Mouse (Mus musculus) liver, embryonic 11.5 days (tissue): ENCODE results near the gene Cand1. TPM values are rescaled to one million over a fixed set of nuclear protein-coding genes. Genes with fewer than 3 reads are reported as not detected.
A peak's percentile ranks its signal among the peaks of the same experiment; 100 is the strongest.

Experiments used
- ATAC-seq: fragments of 200-750 bp; cut with Nextera tagmentation; replicated peaks from 2 replicates; pipeline ENCODE4 v1.8.0; 2017; ENCODE audit warnings: moderate number of reproducible peaks, mild to moderate bottlenecking, moderate TSS enrichment, moderate library complexity; ENCODE audit not compliant: low FRiP score
- DNase-seq: peaks from one replicate; pipeline ENCODE4 v3.0.0-alpha.2; 2017; ENCODE audit warnings: low spot score
- H3K27ac ChIP-seq: fragments of 300-500 bp; sonication (generic); 2 replicates; pipeline ENCODE4 v1.5.1; 2014; ENCODE audit warnings: mild to moderate bottlenecking, low read depth, low read length, control low read depth
- H3K27me3 ChIP-seq: fragments of 300-500 bp; sonication (generic); replicated peaks from 2 replicates; pipeline ENCODE4 v1.6.1; 2014; ENCODE audit warnings: low read length, mixed read lengths; ENCODE audit not compliant: control insufficient read depth, insufficient read depth
- H3K36me3 ChIP-seq: fragments of 300-500 bp; sonication (generic); 2 replicates; pipeline ENCODE4 v1.6.1; 2014; ENCODE audit warnings: mild to moderate bottlenecking, low read length, moderate library complexity, mixed read lengths; ENCODE audit not compliant: control insufficient read depth, insufficient read depth
- H3K4me1 ChIP-seq: fragments of 300-500 bp; sonication (generic); replicated peaks from 2 replicates; pipeline ENCODE4 v1.6.1; 2014; ENCODE audit warnings: low read length, mixed read lengths; ENCODE audit not compliant: control insufficient read depth, insufficient read depth
- H3K4me2 ChIP-seq: fragments of 300-500 bp; sonication (generic); 2 replicates; pipeline ENCODE4 v1.6.1; 2014; ENCODE audit warnings: mild to moderate bottlenecking, control low read depth, moderate library complexity
- H3K4me3 ChIP-seq: fragments of 300-500 bp; sonication (generic); 2 replicates; pipeline ENCODE4 v1.5.1; 2014; ENCODE audit warnings: low read depth, low read length, control low read depth
- H3K9ac ChIP-seq: fragments of 300-500 bp; sonication (generic); 2 replicates; pipeline ENCODE4 v1.6.1; 2014; ENCODE audit warnings: low read depth, low read length, control low read depth
- H3K9me3 ChIP-seq: fragments of 300-500 bp; sonication (generic); 2 replicates; pipeline ENCODE4 v1.6.1; 2016; ENCODE audit warnings: low read length, inconsistent platforms, mixed read lengths; ENCODE audit not compliant: control insufficient read depth
- WGBS: fragments of 180-500 bp; shearing (Covaris S2); extraction: QIAGEN DNeasy Blood & Tissue Kit; methylation state at CpG from one replicate; pipeline ENCODE4 v1.1.7; 2014; 5-methylcytosine and 5-hydroxymethylcytosine counted together
- polyA plus RNA-seq: library from polyadenylated mRNA; unstranded; fragments of >200 nt; fragmentation: Nextera tagmentation; extraction: Ambion mirVana; gene quantifications from 2 replicates; pipeline ENCODE4 v1.2.1, GENCODE M21; 2014

Gene Cand1
- polyA plus RNA-seq, 1 experiment from 2014 or later, result 53.7 TPM

- WGBS, result 70% methylated on average over 4 of the region's 4 CpGs
- Histone ChIP-seq H3K9me3 (no peaks in the 10 kb centered on the region), H3K9ac (no peak overlapping the region), H3K36me3 (no peaks in the 10 kb centered on the region), H3K4me1 (no peaks in the 10 kb centered on the region), H3K27ac (no peak overlapping the region), H3K27me3 (no peaks in the 10 kb centered on the region), H3K4me2 (no peak overlapping the region), H3K4me3 (no peak overlapping the region)
- ATAC-seq (no peak), DNase-seq (no peak)
Measured at GRCm38 (mm10) chr10:119257876-119258275, 18.0 kb upstream of the Cand1 start.

DNA sequence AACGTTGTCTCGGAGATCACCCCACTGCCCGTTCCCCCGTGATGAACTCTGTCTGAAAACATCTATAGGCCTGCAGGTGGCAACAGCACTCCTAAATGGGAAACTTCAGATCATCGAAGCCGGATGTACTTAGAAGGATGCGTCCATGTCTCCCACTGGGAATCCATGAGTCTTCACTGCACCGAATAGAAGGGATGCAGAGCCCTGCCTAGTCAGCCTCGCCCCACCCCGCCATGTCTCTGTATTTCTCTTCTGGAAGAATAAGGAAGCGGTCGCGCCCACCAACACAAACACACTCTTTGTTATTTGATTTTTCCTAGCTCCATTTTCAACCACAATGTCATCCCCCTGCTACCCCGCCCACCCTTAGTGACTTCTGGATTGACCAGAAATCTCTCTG lies 4.3 kb upstream of the Cand1 start:
- Histone ChIP-seq H3K27me3 (no peaks in the 10 kb centered on the region), H3K4me1 (0 out of 2 replicates have a peak, but pooled peaks cover 2% of the 10 kb centered on the region), H3K36me3 (no peaks in the 10 kb centered on the region), H3K9me3 (no peaks in the 10 kb centered on the region), H3K9ac (no peak overlapping the region), H3K27ac (no peak overlapping the region), H3K4me2 (no peak overlapping the region), H3K4me3 (no peak overlapping the region)
- WGBS, result 87% methylated on average over 14 of the region's 14 CpGs
- ATAC-seq, result no peak
- no peak for DNase-seq

GRCm38 (mm10) chr10:119240722-119241089 lies 851 bp upstream of the Cand1 start:
- H3K9ac ChIP-seq, result peak overlapping the region; percentile 91
- DNase-seq (no peak), ATAC-seq (no peak)
- H3K9me3 ChIP-seq, result no peaks in the 10 kb centered on the region
- 6% methylated on average over 9 of the region's 9 CpGs for WGBS
- H3K4me3 ChIP-seq, result peak overlapping the region; percentile 98
- H3K36me3 ChIP-seq, result peaks cover 5% of the 10 kb centered on the region
- H3K4me2 ChIP-seq, result peak overlapping the region; percentile 81
- no peaks in the 10 kb centered on the region for H3K27me3 ChIP-seq
- peaks cover 13% of the 10 kb centered on the region for H3K4me1 ChIP-seq
- H3K27ac ChIP-seq, result peak overlapping the region; percentile 82; the same call in 1 of the 2 replicates

GRCm38 (mm10) chr10:119239633-119239968 lies 254 bp downstream of the Cand1 start:
- H3K4me3 ChIP-seq, result peak overlapping the region; percentile 98
- peak overlapping the region; percentile 99 for H3K9ac ChIP-seq
- 0% methylated on average over 30 of the region's 37 CpGs for WGBS
- H3K27ac ChIP-seq, result peak overlapping the region; percentile 97
- H3K9me3 ChIP-seq, result no peaks in the 10 kb centered on the region
- peak overlapping the region; percentile 82 for H3K4me2 ChIP-seq
- ATAC-seq, result peak; percentile 40; the same call in 1 of the 2 replicates
- no peaks in the 10 kb centered on the region for H3K27me3 ChIP-seq
- no peak for DNase-seq
- peaks cover 7% of the 10 kb centered on the region for H3K36me3 ChIP-seq
- peaks cover 13% of the 10 kb centered on the region for H3K4me1 ChIP-seq

GRCm38 (mm10) chr10:119238985-119239631 lies 747 bp downstream of the Cand1 start:
- Histone ChIP-seq H3K9me3 (no peaks in the 10 kb centered on the region), H3K4me2 (peak overlapping the region; percentile 82), H3K4me1 (peaks cover 13% of the 10 kb centered on the region), H3K36me3 (peaks cover 7% of the 10 kb centered on the region), H3K4me3 (peak overlapping the region; percentile 98), H3K9ac (peak overlapping the region; percentile 99), H3K27me3 (no peaks in the 10 kb centered on the region), H3K27ac (peak overlapping the region; percentile 97)
- under 1% methylated on average over 46 of the region's 54 CpGs for WGBS
- peak; percentile 69 for DNase-seq
- ATAC-seq, result peak; percentile 9

DNA sequence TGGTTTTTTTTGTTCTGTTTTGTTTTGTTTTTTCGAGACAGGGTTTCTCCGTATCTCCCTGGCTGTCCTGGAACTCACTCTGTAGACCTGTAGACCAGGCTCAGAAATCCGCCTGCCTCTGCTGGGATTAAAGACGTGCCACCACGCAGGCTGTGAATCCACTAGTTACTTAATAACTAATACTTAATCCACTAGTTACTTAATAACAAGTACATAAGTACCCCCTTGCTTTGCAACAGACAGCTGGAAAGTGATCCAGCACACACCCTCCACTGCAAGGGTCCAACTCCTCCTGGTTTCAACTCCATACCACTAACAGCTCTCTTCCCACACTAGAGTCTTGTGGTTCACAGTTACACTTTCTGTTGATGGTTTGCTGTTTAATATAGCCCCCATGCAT lies 8.3 kb downstream of the Cand1 start:
- 82% methylated on average over 5 of the region's 5 CpGs for WGBS
- no peak for ATAC-seq
- no peak overlapping the region for H3K4me3 ChIP-seq
- H3K4me1 ChIP-seq, result peaks cover 14% of the 10 kb centered on the region
- H3K4me2 ChIP-seq, result no peak overlapping the region
- H3K27ac ChIP-seq, result no peak overlapping the region
- H3K9me3 ChIP-seq, result no peaks in the 10 kb centered on the region
- peaks cover 7% of the 10 kb centered on the region for H3K36me3 ChIP-seq
- no peaks in the 10 kb centered on the region for H3K27me3 ChIP-seq
- no peak overlapping the region for H3K9ac ChIP-seq
- DNase-seq, result no peak

DNA sequence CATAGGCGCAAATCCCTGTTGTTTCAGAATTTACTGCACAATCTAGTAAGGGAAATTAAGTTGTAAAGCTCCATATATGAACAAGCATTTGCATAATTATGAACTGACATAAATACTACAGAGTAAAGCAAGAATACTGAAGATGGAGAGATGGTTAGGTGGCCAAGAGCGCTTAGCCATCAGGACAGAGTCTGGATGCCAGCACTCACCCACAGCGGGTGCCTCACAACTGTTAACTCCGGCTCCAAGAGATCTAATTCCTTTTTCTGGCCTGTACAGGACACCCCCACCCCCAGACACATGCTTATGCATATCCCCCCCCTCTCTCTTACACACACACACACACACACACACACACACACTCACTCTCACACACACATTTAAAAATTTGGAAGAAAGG lies 9.2 kb downstream of the Cand1 start:
- Histone ChIP-seq H3K27me3 (no peaks in the 10 kb centered on the region), H3K36me3 (peaks cover 10% of the 10 kb centered on the region), H3K4me1 (peaks cover 14% of the 10 kb centered on the region), H3K9me3 (no peaks in the 10 kb centered on the region), H3K4me2 (no peak overlapping the region), H3K4me3 (no peak overlapping the region), H3K27ac (no peak overlapping the region), H3K9ac (no peak overlapping the region)
- DNase-seq (no peak), ATAC-seq (no peak)
- WGBS, result 84% methylated on average over 4 of the region's 4 CpGs

GRCm38 (mm10) chr10:119230074-119230669 lies 9.7 kb downstream of the Cand1 start:
- Histone ChIP-seq H3K9ac (no peak overlapping the region), H3K27me3 (no peaks in the 10 kb centered on the region), H3K4me1 (peaks cover 14% of the 10 kb centered on the region), H3K4me2 (no peak overlapping the region), H3K36me3 (peaks cover 11% of the 10 kb centered on the region), H3K9me3 (no peaks in the 10 kb centered on the region), H3K4me3 (no peak overlapping the region), H3K27ac (no peak overlapping the region)
- 80% methylated on average over 5 of the region's 5 CpGs for WGBS
- DNase-seq, result no peak
- no peak for ATAC-seq

- Histone ChIP-seq H3K4me1 (no peaks in the 10 kb centered on the region), H3K27me3 (no peaks in the 10 kb centered on the region), H3K36me3 (peaks cover 22% of the 10 kb centered on the region), H3K4me3 (no peak overlapping the region), H3K4me2 (no peak overlapping the region), H3K27ac (no peak overlapping the region), H3K9me3 (no peaks in the 10 kb centered on the region), H3K9ac (no peak overlapping the region)
- ATAC-seq (no peak), DNase-seq (no peak)
- 74% methylated on average over 4 of the region's 4 CpGs for WGBS
Measured at GRCm38 (mm10) chr10:119223686-119224085, 16.2 kb downstream of the Cand1 start.
